Mouse (Mus musculus) hindlimb bud, embryonic 11.5 days (tissue): ENCODE results near the gene Kif24.

ENCODE experiments used
- DNase-seq: peaks from one replicate; pipeline ENCODE4 v3.0.0-alpha.2; 2012; ENCODE audit warnings: low read depth, low spot score; ENCODE audit errors: extremely low spot score

Gene Kif24

DNA sequence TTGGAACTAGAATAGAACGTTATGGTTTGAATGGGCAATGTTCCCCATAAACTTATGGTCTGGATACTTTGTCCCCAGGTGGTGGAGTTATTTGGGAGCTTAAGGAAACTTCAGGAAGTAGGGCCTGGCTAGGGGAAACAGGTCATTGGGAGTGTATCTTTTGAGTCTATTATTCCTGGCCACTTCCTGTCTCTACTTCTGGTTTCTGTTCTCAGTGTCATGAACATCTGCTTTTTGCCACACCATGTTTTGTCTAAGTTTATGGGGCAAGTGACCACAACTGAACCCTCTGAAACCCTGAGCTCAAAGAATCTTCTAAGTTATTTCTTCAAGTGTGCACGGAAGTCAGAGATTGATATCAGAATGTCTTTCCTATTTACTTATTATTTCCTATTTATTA lies 57.3 kb downstream of the Kif24 start:
- no peak for DNase-seq

DNA sequence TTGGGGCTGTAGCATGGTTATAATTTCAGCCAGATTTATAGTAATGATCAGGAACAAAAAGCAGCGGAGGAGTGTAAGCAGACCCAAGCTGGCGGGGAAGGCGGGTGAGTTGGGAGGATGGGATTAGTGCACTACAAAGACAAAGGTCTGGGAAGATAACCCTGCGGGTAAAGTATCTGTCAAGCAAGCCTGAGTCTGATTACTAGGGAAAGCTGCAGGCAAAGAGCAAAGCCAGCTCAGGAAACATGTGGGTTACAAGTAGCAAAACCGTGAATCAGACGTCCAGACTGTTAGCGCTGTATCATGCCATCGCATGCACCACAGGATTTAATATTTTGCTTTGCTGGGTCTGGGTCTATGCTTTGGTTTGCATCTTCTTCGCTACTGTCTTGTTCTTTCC lies 58.1 kb downstream of the Kif24 start:
- no peak for DNase-seq

DNA sequence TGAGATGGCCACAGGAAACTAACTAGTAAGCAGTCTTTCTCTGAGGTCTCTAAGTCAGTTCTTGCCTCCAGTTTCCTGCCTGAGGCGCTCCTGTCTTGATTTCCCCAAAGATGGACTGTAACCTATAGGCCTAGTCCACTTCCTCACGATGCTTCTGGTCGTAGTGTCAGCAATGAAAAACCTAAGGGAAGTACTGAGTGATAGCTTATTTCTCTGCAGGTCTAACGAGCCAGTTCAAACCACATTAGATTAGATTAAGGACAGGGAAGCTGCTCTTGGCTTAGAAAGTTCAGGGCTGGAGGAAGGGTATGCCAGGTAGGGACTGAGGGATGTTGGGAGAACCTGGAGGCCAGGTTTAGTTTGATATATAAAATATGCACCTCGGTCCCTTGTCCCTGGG lies 63.1 kb downstream of the Kif24 start:
- DNase-seq: no peak

DNA sequence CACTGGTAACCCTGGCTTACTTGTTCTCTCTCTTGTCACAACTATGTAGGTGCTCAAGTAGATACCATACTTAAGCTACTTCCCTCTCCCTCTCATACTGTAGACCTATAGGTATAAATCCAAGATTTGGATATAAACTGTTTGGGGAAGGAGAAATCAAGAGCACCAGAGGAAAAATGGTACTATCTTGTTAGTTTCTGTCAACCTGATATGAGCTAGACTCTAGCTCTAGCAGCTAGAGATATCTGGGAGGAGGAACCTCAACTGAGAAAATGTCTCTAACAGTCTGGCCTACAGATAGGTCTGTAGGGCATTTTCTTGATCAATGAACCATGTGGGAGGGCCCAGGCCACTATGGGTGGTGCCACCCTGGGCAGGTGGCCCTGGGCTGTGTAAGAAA lies 63.5 kb downstream of the Kif24 start:
- DNase-seq: no peak

DNA sequence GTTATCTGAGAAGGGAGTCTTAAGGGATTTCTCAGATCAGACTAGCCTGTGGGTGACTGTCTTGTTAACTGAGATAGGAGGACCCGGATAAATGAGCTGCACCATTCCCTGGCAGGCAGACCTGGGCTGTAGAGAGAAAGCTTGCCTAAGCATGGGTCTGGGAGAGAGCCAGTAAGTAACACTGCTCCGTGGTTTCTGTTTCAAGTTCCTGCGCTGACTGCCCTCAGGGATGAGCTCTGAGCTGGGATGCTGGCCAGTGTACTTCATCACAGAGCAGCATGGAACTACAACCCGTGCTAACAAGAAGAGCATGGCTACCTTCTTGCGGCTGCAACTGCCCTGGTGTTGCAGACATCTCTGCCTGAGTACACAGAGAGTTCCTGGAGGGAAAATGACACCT lies 64.8 kb downstream of the Kif24 start:
- DNase-seq: no peak

DNA sequence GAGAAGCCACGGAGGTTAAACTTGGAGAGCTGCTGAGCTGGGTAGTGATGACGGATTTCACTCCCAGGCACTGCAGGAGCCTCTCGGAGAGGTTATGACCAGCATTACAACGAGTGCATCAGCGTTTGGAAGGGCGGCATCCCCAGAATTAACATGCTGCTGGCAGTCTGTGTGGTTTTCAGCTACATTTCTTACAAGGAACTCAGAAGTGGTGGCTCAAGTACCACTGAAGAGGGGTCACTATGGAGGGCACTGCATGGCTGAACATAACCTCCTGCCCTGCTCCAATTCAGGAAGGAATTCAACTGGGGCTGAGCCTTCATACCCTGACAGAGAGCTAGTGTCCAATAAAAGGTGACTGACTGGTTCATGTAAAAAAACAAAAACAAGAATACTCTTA lies 66.3 kb downstream of the Kif24 start:
- DNase-seq: no peak

DNA sequence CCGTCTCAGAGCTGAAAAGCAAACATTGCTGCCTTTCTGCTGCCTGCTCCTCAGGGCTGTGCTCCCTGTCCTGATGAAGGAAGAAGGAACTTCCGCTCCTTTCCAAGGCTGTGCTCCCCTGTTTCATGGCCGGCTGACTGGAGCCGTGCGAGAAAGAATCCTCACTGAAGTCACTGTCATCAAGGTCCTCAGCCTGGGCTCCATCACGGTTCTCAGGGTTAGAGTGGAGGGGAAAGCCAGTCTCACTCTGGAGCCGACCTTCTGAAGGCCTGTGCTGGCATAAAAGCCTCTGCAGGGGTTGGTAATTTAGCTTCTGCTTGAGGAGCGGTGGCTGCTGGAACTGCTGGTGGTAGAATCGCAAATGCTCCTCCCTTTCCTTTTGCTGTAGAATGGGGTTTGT lies 70.0 kb downstream of the Kif24 start:
- no peak for DNase-seq

DNA sequence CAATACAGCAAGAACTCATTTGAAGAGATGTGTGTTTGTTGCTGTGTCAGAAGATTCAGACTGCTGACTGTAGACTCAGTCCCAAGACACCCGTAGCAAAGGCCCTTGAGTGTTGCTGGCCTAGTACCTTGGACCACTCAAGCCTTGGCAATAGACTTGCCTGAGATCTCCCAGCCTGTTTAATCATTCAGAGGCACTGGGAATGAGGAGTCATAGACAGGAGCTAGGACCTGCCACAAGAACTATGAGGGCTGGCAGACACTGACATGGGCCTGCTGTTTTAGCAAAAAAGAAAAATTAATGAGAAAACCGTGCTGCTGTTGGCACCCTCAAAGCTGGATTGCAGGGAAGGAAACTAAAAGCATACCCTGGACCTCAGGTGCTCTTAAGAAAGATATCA lies 73.7 kb downstream of the Kif24 start:
- DNase-seq: no peak

DNA sequence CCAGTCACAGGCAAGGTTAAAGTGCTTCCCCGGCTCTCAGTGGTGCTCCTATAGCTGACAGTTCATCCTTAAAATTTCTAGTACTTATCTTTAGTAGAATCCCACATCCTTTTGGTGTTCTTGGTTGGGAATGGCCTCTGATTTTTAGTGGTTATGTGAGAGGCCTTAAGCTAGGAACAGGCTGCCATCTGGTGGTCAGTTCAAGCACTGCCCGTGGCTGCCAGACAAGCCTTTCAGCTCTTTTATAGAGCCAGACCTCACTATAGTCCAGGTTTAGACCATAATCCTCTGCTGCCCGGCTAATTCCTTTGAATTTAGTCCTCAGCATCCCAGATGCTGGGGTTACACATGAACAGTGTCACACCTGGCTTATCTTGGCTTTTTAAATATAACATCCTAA lies 74.6 kb downstream of the Kif24 start:
- DNase-seq: peak; percentile 47

DNA sequence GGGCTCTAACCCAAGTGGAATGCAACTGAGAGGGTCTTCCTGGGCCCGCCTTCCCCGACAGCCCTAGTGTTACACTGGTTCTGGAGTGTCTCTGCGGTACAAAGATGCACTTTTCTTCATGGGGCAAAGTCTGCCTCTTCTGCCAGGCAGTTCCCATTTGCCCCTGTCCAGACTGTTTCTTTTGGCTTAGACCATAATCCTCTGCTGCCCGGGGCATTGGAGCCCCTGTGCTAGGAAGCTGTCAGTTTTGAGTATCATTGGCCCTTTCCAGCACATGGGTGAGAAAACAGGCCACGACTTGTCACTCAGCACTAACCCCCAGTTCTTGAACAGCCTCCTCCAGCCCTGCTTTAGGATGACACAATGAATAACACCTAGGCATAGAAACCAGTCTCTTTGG lies 75.4 kb downstream of the Kif24 start:
- DNase-seq: no peak

DNA sequence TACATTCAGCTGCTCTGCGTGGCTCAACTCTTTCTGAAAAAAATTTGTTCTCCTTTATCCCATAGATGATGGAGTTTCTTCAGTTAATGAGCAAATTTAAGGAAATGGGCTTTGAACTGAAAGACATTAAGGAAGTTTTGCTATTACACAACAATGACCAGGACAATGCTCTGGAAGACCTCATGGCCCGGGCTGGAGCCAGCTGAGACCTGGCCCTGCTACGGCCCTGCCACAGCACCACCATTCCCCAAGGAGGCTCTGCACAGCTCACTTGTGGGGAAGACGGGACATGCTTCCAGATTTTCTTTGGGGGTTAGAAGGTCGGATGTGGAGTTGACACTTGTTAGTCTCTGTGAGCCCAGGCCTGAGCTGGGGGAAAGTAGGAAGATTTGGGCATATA lies 76.1 kb downstream of the Kif24 start:
- DNase-seq: no peak

DNA sequence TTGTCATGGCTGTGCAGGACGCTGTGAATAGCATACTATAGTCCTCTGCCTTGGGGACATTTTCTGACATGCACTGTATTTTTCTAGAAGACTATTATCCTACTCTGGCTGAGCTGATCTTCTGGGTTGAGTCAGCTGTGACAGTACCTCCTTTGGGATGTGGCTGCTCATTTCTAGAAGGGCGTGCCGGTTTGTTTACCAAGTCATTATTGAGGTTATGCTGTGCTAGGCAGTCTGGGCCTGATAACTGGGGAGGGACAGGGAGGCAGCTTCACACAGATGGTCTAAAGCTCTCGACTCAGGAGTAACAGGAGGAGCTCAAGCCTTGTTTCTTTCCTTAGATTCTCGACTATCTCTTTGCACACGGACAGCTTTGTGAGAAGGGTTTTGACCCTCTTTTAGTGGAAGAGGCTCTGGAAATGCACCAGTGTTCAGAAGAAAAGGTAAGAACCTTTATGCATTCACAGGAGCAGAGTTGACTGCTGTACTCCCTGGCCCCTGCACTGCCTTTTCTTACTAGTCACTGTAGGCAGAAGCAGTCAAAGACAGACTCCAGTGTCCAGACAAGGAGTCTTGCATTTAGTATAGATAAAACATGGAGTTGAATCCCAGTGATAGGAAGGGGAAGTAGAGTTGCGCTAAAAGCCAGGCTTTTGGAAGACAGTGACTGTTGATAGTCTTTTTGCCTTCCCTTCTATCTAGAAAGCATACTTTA lies 76.8 kb downstream of the Kif24 start:
- DNase-seq: no peak

DNA sequence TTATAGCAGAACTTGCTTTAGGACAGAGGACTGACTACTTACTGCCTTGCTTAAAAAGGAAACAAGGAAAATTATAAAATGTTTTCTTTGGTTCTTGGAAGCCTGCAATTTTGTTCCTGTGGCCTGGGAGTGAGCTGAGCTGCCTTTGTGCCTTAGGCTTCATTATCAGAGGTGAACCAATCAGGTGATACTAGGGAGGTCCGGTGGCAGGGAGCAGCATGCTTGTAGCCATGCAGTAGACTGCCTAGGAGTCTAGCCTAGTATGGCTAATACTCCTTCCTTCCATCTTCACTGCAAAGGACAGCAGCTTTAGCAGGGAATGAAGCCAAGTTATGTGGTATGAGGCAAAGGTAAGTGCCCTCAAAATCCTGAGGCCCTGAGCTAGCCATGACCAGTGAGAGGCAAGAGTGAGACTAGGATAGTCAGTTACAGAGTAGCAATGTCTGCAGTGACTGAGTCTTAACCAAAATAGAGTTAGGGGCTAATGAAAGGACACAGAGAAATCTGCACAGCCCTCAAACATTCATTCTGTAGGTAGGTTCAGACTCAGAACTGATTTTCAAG lies 78.2 kb downstream of the Kif24 start:
- DNase-seq: no peak

DNA sequence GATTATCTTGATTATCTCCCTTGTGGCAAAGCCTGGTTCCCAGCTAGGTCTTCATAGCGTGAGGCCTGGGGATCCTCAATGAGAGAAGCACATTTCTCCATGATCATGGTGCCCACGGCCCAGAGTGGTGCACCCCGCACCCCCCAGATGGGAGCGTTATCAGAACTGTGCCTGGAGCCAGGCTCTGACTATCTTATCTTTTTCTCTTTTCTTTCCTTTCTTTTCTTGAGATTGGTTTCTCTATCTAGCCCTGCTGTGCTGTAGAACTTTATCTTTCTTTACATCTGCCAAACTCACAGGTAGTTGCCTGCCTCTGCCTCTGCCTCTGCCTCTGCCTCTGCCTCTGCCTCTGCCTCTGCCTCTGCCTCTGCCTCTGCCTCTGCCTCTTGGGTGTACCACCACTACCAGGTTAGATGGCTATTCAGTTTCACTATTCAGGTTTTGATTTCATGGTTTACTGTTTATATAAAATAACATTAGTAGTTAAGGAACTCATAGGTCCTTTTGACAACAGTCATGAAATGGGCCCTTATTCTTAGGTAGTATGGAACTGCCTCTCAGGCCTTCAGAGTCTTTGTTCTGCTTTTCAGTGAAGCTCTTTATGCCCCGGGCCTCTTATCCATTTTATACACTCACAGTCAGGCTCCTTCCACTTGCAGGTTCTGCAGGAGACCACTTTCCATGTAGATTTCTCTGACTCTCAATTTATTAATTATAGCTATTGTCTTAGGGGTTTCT lies 83.3 kb downstream of the Kif24 start:
- DNase-seq: no peak

DNA sequence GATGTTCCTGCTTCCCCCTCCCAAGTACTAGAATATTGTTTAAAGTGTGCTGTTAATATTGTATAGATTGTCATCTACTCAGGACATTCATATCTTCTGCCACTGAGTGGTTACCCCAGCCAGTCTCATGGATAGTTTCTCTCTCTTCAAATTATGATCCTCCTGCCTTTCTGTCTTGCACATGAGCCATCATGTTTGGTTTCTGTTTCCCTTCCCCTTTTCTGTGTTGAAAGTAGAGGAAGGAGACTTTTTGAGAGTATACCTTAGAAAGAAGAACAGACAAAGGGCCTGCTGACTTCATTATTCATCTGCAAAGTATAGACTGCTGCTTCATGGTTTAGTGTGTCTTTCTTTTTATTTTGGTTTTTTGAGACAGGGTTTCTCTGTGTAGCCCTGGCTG lies 87.1 kb downstream of the Kif24 start:
- no peak for DNase-seq

DNA sequence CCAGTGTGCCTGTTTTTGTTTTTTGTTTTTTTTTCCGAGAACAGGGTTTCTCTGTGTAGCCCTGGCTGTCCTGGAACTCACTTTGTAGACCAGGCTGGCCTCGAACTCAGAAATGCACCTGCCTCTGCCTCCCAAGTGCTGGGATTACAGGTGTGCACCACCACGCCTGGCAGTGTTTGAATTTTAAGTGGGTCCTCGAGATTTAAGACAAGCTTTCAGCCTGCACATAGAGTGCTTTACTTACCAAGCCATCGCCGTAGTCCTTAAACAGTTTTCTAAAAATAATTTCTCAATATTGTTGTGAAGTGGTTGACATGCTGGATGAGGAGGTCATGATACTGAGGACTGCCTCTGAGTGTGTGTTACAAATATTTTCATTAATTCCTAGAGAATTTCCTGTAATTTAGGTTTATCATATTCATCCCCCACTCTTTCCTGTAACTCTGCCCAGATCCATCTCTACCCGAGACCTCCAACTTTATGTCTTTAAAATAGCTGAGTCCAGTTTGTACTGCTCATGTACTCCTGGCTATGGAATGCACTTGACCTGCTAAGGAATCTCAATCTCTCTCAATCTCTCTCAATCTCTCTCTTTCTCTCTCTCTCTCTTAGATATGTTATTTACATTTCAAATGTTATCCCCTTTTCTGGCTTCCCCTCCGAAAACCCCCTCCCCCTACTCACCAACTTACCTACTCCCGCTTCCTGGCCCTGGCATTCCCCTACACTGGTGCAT lies 94.8 kb downstream of the Kif24 start:
- DNase-seq: no peak

DNA sequence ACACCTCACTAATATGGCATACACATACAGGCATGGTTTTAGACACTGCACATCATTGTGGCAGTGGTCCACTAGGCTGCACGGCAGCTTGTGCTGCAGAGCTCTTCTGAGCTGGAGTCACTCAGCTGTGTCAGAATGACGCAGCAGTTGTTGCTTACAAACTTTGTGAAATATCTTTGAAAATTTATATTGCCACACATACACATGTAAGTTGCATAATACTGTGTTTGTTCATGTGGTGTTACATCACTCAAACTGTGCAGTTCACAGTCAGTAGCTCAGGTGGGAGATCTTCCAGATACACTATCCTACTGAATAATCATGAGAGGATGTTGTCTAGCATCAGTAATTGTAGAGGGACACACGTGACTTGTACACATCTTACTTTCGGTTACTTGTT lies 96.5 kb downstream of the Kif24 start:
- DNase-seq: no peak

DNA sequence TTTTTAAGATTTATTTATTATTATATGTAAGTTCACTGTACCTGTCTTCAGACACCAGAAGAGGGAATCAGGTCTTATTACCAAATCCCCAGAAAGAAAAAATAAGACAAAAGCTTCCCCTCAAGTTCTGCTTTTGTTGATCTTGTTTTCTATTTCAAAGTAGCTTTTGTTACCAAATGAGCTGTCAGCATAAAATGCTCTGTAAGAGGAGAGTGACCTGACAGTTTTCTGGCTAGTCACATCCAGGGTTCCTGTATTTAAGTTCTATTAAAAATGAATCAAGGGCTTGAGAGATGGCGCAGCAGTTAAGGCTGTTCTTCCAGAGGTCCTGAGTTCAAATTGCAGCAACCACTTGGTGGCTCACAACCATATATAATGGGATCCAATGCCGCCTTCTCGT lies 103.6 kb downstream of the Kif24 start:
- no peak for DNase-seq

DNA sequence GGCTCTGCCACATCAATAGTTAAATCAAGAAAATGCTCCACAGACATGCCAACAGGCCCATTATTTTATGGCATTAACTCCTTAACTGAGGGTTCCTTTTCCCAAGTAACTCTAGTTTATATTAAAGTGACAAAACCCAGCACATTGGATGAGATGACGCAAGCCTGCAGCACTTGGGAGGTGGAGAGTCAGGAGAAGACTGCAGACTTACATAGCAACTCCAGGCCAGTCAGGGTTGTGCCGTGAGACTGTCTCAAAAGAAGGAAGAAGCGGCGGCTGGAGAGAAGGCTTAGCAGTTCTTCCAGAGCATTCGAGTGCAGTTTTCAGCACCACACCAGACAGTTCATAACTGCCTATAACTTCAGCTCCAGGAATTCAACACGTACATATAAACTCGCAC lies 105.3 kb downstream of the Kif24 start:
- DNase-seq: no peak

DNA sequence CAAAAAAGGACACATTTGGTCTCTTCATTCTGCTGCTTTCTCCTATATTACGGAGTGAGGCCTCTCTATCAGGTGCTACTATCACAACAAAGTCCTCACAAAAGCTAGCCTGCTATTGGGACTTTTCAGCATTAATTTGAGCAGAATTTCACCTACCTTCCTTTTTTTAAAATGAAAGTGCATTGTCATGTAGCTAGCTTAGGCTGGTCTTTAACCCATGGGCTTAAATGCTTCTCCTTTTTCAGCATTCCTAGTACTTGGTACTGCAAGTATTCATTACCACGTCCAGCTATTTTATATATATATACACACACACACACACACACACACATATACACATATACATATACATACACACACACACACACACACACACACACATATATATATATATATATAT lies 106.0 kb downstream of the Kif24 start:
- no peak for DNase-seq

DNA sequence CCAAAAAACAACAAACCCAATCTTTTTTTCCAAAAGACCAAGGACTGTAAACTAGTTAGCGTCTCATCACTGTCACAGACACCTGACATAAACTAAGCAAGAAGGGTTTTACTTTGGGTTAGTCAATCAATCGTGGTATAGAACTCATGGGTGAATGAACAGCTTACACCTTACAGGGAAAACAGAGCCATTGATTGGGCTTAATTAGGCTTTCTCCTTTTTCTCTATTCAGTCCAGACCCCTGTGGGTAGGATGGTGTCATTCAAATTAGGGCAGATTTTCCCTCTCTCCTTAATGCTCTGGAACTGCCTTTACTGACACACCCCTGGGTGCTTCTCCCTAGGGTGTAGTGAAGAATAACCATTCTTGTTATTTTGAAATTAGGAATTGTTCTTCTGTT lies 107.5 kb downstream of the Kif24 start:
- no peak for DNase-seq

DNA sequence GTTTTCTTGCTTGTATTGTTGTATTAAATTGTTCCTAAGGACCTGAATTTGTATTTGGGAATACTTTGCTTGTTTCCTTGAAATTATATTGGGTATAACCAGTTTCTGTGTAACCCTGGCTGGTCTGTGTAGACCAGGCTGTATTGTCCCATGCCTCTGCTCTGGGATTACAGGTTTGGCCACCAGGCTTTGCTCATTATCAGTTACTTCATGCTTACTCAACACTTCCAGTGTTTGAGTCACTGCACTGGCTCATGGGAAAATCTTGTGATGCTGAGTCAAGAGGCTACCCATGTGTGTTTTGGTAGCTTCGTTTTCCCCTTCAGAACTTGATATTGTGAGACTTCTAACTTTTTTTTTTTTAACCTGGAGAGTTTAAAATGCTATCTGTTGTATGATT lies 111.4 kb downstream of the Kif24 start:
- no peak for DNase-seq
